Mouse (Mus musculus) brain, embryonic 18.5 days (tissue): ENCODE data around the gene Clcn5.

Source experiments
- DNase-seq: peaks from one replicate; pipeline ENCODE4 v3.0.0-alpha.2; 2012; ENCODE audit warnings: low read depth, low spot score

Clcn5 gene

DNA sequence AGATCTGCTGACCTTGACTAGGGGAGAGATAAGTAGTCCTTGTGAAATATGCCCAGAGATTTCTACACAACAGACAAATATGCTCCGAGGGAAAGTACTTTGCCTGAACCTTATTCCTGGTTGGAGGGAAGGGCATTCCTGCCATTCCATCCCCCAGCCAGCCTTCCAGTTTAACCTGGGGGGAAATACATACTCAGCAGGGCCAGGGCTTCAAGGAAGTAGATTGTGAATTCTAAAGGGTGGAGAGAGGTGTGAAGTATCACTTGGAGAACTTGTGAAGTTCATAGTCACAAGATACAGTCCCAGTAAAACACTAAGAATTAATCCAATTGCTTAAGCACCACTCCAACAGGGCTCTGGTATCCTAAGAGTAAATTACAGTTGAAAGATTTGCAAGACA is 121.3 kb downstream of the Clcn5 start:
- no peak for DNase-seq

DNA sequence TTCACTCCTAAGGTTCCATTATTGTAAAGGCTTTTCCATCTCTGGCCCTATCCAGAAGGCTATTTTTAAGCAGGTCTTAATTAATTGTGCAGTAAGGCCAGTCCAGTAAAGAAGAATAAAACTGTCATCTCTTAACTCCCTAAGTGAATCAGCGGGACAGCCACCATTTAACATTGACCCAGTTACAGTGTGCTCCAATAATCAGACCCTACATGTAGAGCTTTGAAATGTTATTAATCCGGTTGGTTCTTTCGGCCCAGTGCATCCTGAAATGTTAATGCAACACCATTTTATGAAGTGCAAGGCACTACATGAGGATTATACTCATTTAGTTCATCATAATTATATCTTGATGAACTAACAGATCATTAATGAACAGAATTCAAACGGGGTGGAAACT is 128.3 kb downstream of the Clcn5 start:
- DNase-seq: no peak

GRCm38 (mm10) chrX:7188311-7188807 is 130.8 kb downstream of the Clcn5 start:
- peak; percentile 37 for DNase-seq

DNA sequence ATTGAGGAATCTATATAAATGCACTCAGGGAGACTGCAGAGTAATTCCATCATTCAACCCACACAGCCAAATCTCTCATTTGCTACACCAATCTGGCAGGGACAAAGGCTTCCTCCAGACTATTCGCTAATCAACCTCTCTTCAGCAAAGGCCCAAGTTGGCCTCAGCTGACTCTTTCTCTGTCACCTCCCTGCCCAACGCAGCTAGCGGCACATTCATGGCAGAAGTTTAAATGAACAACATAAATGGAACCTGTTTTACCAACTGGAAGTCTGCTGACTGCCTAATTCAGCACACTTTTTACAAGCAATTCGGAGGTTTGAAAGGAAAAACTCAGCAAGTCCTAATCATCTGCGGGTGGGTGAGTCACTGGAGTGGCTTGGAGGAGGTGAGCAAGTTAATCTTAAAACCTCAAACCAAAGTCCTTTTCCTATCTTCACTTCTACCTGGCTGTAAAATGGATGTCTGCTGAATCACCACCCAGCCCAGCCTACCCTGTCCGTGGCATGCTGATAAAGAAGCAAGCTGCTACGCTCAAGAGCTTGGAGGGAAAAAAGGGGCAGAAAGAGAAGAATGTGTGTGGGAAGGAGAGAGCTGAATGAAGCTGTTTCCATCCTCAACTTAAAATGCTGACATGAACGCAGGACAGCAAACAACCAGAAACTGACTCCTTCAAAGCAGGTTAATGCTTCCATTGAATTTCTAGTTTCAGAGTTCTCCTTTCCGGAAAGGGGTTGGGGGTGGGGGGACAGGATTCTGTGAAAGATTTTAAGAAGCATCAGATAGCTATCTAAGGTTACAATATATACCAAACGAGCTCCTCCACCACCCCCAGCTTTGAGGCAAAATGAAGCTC is 131.5 kb downstream of the Clcn5 start:
- DNase-seq: no peak

GRCm38 (mm10) chrX:7170156-7170555 is 149.0 kb downstream of the Clcn5 start:
- no peak for DNase-seq

- DNase-seq: no peak
These were observed 150.4 kb downstream of the Clcn5 start for GRCm38 (mm10) chrX:7168799-7169198.

GRCm38 (mm10) chrX:7157976-7158375 is 161.2 kb downstream of the Clcn5 start:
- no peak for DNase-seq

DNA sequence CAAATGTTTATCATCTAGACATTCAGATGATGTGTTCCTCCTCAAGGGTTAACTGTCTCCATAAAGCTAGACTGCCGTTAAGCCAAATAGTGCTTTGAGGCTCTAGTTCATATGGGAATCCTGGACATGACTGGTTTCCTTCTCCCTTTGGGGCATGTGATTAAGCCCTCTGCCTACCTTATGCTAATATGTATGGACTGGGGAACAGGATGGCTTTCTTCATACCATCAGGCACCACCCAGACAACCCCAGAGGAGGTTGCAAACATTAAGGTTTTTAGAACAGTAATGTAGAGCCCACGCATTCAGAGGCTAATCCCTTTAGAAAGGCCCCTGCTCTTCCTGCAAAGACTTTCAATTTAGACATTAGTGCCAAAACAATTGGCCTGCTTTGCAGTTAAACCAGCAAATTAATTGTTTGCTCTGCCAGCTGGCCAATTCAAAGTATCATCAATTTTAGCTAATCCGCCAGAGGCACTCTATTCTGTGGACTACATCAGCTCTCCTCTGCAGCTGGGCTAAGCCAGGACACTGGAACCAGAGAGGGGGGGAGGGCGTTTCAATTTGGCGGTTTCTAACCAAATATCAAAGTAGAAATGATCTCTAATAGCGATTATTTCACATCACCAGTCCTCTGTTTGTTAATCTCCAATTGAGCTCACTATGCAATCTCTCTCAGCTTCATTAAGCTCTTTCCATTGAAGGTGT is 163.0 kb downstream of the Clcn5 start:
- no peak for DNase-seq

- no peak for DNase-seq
These were observed 169.0 kb downstream of the Clcn5 start for GRCm38 (mm10) chrX:7150129-7150528.

DNA sequence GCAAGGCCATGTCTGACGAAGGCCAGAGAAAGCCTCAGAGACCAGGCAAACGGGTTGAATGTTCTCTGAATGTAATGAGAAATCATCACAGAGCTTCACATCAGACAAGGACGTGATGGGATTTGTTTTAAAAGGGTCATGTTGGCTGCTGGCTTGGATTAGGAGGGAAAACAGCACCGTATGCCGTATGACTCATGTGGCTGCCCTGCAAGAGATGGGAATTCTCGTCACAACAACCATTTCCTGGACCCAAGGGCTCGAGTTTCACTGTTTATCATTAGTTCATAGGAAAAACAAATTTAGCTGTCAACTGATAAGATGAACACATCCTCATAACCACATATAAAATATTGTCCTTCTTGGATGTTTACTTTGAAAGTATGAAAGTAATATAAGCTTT is 173.0 kb downstream of the Clcn5 start:
- no peak for DNase-seq

GRCm38 (mm10) chrX:7121618-7122280 is 197.4 kb downstream of the Clcn5 start:
- DNase-seq: no peak

DNA sequence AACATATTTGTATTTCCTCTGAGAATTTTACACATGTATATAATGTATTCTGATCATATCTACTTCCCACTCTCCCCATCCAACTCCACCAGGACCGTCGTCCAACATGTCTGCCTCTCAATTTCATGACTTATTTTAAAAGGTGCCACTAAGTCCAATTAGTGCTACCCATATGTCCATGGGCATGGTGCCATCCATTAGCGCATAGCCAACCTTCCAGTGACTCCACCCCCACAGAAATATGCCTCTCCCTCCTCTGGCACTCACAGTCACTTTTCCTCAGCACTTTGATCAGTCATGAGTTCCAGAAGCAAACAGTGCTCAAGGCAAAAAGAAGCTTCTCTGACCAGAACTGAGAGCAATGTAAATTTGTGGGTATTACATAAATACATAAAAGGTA is 204.3 kb downstream of the Clcn5 start:
- no peak for DNase-seq
